Mouse (Mus musculus) ovary, postnatal 36 days (tissue): Measurements from ENCODE around the gene Tmprss4.

Experiments used
- DNase-seq: peaks from one replicate; pipeline ENCODE4 v3.0.0; 2022; ENCODE audit warnings: low spot score, mixed read lengths

Gene Tmprss4

GRCm38 (mm10) chr9:45203797-45204410 is at the start of gene Tmprss4:
Tmprss4 (minus strand) TSS chr9:45204092.
- no peak for DNase-seq

- DNase-seq: no peak
Measured at GRCm38 (mm10) chr9:45252395-45252794, 48.5 kb upstream of the Tmprss4 start.

- DNase-seq: no peak
Measured at GRCm38 (mm10) chr9:45251990-45252389, 48.1 kb upstream of the Tmprss4 start.

- DNase-seq: no peak
Measured at GRCm38 (mm10) chr9:45251281-45251680, 47.4 kb upstream of the Tmprss4 start.

- no peak for DNase-seq
Measured at GRCm38 (mm10) chr9:45250306-45250705, 46.4 kb upstream of the Tmprss4 start.

GRCm38 (mm10) chr9:45247536-45247935 is 43.6 kb upstream of the Tmprss4 start:
- DNase-seq: no peak

GRCm38 (mm10) chr9:45246060-45246459 is 42.2 kb upstream of the Tmprss4 start:
- no peak for DNase-seq

- no peak for DNase-seq
Measured at GRCm38 (mm10) chr9:45245432-45245831, 41.5 kb upstream of the Tmprss4 start.

GRCm38 (mm10) chr9:45241397-45241796 is 37.5 kb upstream of the Tmprss4 start:
- no peak for DNase-seq

GRCm38 (mm10) chr9:45236744-45237143 is 32.9 kb upstream of the Tmprss4 start:
- no peak for DNase-seq

- DNase-seq: no peak
Measured at GRCm38 (mm10) chr9:45235668-45236227, 31.9 kb upstream of the Tmprss4 start.

GRCm38 (mm10) chr9:45229359-45229758 is 25.5 kb upstream of the Tmprss4 start:
- no peak for DNase-seq

- peak; percentile 77 for DNase-seq
Measured at GRCm38 (mm10) chr9:45221567-45221966, 17.7 kb upstream of the Tmprss4 start.

GRCm38 (mm10) chr9:45219644-45220043 is 15.8 kb upstream of the Tmprss4 start:
- no peak for DNase-seq

- DNase-seq: no peak
Measured at GRCm38 (mm10) chr9:45215526-45216179, 11.8 kb upstream of the Tmprss4 start.

- DNase-seq: no peak
Measured at GRCm38 (mm10) chr9:45212001-45212400, 8.1 kb upstream of the Tmprss4 start.

GRCm38 (mm10) chr9:45207015-45207743 is 3.3 kb upstream of the Tmprss4 start:
- DNase-seq: no peak

GRCm38 (mm10) chr9:45206121-45206520 is 2.2 kb upstream of the Tmprss4 start:
- DNase-seq: no peak

- no peak for DNase-seq
Measured at GRCm38 (mm10) chr9:45205143-45205542, 1.3 kb upstream of the Tmprss4 start.

- DNase-seq: no peak
Measured at GRCm38 (mm10) chr9:45202021-45202798, 1.7 kb downstream of the Tmprss4 start.

GRCm38 (mm10) chr9:45201319-45201947 is 2.5 kb downstream of the Tmprss4 start:
- DNase-seq: no peak

GRCm38 (mm10) chr9:45197549-45197948 is 6.3 kb downstream of the Tmprss4 start:
- no peak for DNase-seq
